Mouse (Mus musculus): ENCODE results near the gene Rbfox3. TPM values are rescaled to one million over a fixed set of nuclear protein-coding genes. Genes with fewer than 3 reads are reported as not detected.

Gene Rbfox3
- polyA plus RNA-seq, 1 experiment from 2014 or later = 0.13 TPM

- Histone ChIP-seq H3K9me3 (ENCODE audit: low read depth, low read length) (no peaks in the 10 kb centered on the region), H3K27ac (ENCODE audit: low read depth) (no peak overlapping the region), H3K4me2 (no peak overlapping the region), H3K27me3 (ENCODE audit: insufficient read depth, low read length) (no peaks in the 10 kb centered on the region), H3K4me1 (ENCODE audit: insufficient read depth) (no peaks in the 10 kb centered on the region), H3K4me3 (ENCODE audit: low read depth, low read length) (no peak overlapping the region), H3K36me3 (ENCODE audit: insufficient read depth) (no peaks in the 10 kb centered on the region), H3K9ac (no peak overlapping the region)
- WGBS = 66% methylated on average over 4 of the region's 4 CpGs
- DNase-seq = no peak
- no peak for ATAC-seq (ENCODE audit: insufficient read depth)
- no peak for TF ChIP-seq CTCF (IDR thresholded peaks at IDR 0.05; ENCODE audit: low read depth)
Observed at GRCm38 (mm10) chr11:118655833-118656232, 255.6 kb downstream of the Rbfox3 start.

- no peak overlapping the region for H3K4me2 ChIP-seq
- no peaks in the 10 kb centered on the region for H3K9me3 ChIP-seq (ENCODE audit: low read depth, low read length)
- no peak overlapping the region for H3K27ac ChIP-seq (ENCODE audit: low read depth)
- H3K4me1 ChIP-seq (ENCODE audit: insufficient read depth) = no peaks in the 10 kb centered on the region
- DNase-seq (no peak), ATAC-seq (ENCODE audit: insufficient read depth) (no peak)
- H3K9ac ChIP-seq = no peak overlapping the region
- H3K36me3 ChIP-seq (ENCODE audit: insufficient read depth) = no peaks in the 10 kb centered on the region
- no peak overlapping the region for H3K4me3 ChIP-seq (ENCODE audit: low read depth, low read length)
- no peaks in the 10 kb centered on the region for H3K27me3 ChIP-seq (ENCODE audit: insufficient read depth, low read length)
- WGBS = 82% methylated on average over 14 of the region's 14 CpGs
- no peak for TF ChIP-seq CTCF (IDR thresholded peaks at IDR 0.05; ENCODE audit: low read depth)
Observed at GRCm38 (mm10) chr11:118653521-118654318, 257.7 kb downstream of the Rbfox3 start.

- DNase-seq (no peak), ATAC-seq (ENCODE audit: insufficient read depth) (no peak)
- no peaks in the 10 kb centered on the region for H3K36me3 ChIP-seq (ENCODE audit: insufficient read depth)
- WGBS = 67% methylated on average over 13 of the region's 13 CpGs
- H3K9me3 ChIP-seq (ENCODE audit: low read depth, low read length) = no peaks in the 10 kb centered on the region
- no peak overlapping the region for H3K4me2 ChIP-seq
- H3K4me1 ChIP-seq (ENCODE audit: insufficient read depth) = no peaks in the 10 kb centered on the region
- TF ChIP-seq CTCF (IDR thresholded peaks at IDR 0.05; ENCODE audit: low read depth) = no peak
- H3K9ac ChIP-seq = no peak overlapping the region
- no peaks in the 10 kb centered on the region for H3K27me3 ChIP-seq (ENCODE audit: insufficient read depth, low read length)
- H3K4me3 ChIP-seq (ENCODE audit: low read depth, low read length) = no peak overlapping the region
- H3K27ac ChIP-seq (ENCODE audit: low read depth) = no peak overlapping the region
Observed at GRCm38 (mm10) chr11:118652401-118653240, 258.8 kb downstream of the Rbfox3 start.

GRCm38 (mm10) chr11:118648369-118648768, 263.0 kb downstream of the Rbfox3 start:
- H3K4me2 ChIP-seq = no peak overlapping the region
- H3K27ac ChIP-seq (ENCODE audit: low read depth) = no peak overlapping the region
- peak; percentile 57 for DNase-seq
- H3K4me3 ChIP-seq (ENCODE audit: low read depth, low read length) = no peak overlapping the region
- H3K9ac ChIP-seq = no peak overlapping the region
- WGBS = 15% methylated on average over 5 of the region's 5 CpGs
- TF ChIP-seq CTCF (IDR thresholded peaks at IDR 0.05; ENCODE audit: low read depth) = peak; percentile 69
- H3K9me3 ChIP-seq (ENCODE audit: low read depth, low read length) = no peaks in the 10 kb centered on the region
- no peaks in the 10 kb centered on the region for H3K4me1 ChIP-seq (ENCODE audit: insufficient read depth)
- H3K27me3 ChIP-seq (ENCODE audit: insufficient read depth, low read length) = no peaks in the 10 kb centered on the region
- no peak for ATAC-seq (ENCODE audit: insufficient read depth)
- H3K36me3 ChIP-seq (ENCODE audit: insufficient read depth) = no peaks in the 10 kb centered on the region

- H3K27ac ChIP-seq (ENCODE audit: low read depth) = no peak overlapping the region
- no peak for ATAC-seq (ENCODE audit: insufficient read depth)
- no peaks in the 10 kb centered on the region for H3K27me3 ChIP-seq (ENCODE audit: insufficient read depth, low read length)
- no peak for TF ChIP-seq CTCF (IDR thresholded peaks at IDR 0.05; ENCODE audit: low read depth)
- DNase-seq = peak; percentile 17
- H3K4me1 ChIP-seq (ENCODE audit: insufficient read depth) = no peaks in the 10 kb centered on the region
- H3K9me3 ChIP-seq (ENCODE audit: low read depth, low read length) = no peaks in the 10 kb centered on the region
- no peaks in the 10 kb centered on the region for H3K36me3 ChIP-seq (ENCODE audit: insufficient read depth)
- no peak overlapping the region for H3K9ac ChIP-seq
- 77% methylated on average over 3 of the region's 3 CpGs for WGBS
- H3K4me2 ChIP-seq = no peak overlapping the region
- H3K4me3 ChIP-seq (ENCODE audit: low read depth, low read length) = no peak overlapping the region
Observed at GRCm38 (mm10) chr11:118646864-118647263, 264.5 kb downstream of the Rbfox3 start.

- 76% methylated on average over 3 of the region's 3 CpGs for WGBS
- H3K36me3 ChIP-seq (ENCODE audit: insufficient read depth) = no peaks in the 10 kb centered on the region
- H3K4me2 ChIP-seq = no peak overlapping the region
- no peak overlapping the region for H3K9ac ChIP-seq
- H3K27ac ChIP-seq (ENCODE audit: low read depth) = no peak overlapping the region
- no peaks in the 10 kb centered on the region for H3K4me1 ChIP-seq (ENCODE audit: insufficient read depth)
- no peaks in the 10 kb centered on the region for H3K27me3 ChIP-seq (ENCODE audit: insufficient read depth, low read length)
- no peak for DNase-seq
- H3K4me3 ChIP-seq (ENCODE audit: low read depth, low read length) = no peak overlapping the region
- TF ChIP-seq CTCF (IDR thresholded peaks at IDR 0.05; ENCODE audit: low read depth) = no peak
- no peak for ATAC-seq (ENCODE audit: insufficient read depth)
- H3K9me3 ChIP-seq (ENCODE audit: low read depth, low read length) = no peaks in the 10 kb centered on the region
Observed at GRCm38 (mm10) chr11:118645158-118645557, 266.2 kb downstream of the Rbfox3 start.

GRCm38 (mm10) chr11:118640706-118641105, 270.7 kb downstream of the Rbfox3 start:
- no peaks in the 10 kb centered on the region for H3K27me3 ChIP-seq (ENCODE audit: insufficient read depth, low read length)
- H3K9me3 ChIP-seq (ENCODE audit: low read depth, low read length) = no peaks in the 10 kb centered on the region
- TF ChIP-seq CTCF (IDR thresholded peaks at IDR 0.05; ENCODE audit: low read depth) = no peak
- H3K27ac ChIP-seq (ENCODE audit: low read depth) = no peak overlapping the region
- H3K4me1 ChIP-seq (ENCODE audit: insufficient read depth) = no peaks in the 10 kb centered on the region
- H3K4me3 ChIP-seq (ENCODE audit: low read depth, low read length) = no peak overlapping the region
- DNase-seq (no peak), ATAC-seq (ENCODE audit: insufficient read depth) (no peak)
- 79% methylated on average over 4 of the region's 4 CpGs for whole genome bisulfite sequencing
- no peaks in the 10 kb centered on the region for H3K36me3 ChIP-seq (ENCODE audit: insufficient read depth)
- H3K4me2 ChIP-seq = no peak overlapping the region
- no peak overlapping the region for H3K9ac ChIP-seq
